Mouse (Mus musculus) kidney, adult 2 months (tissue): Measurements from ENCODE around the gene Bmpr1a.

Experiments used
- CTCF ChIP-seq: fragments of 200-500 bp; conservative IDR thresholded peaks from 2 replicates; pipeline ENCODE4 v1.5.1; 2011; ENCODE audit warnings: low read depth, mild to moderate bottlenecking, control low read depth, low read length, moderate library complexity, mixed read lengths; ENCODE audit not compliant: insufficient read depth, insufficient read length
- POLR2A ChIP-seq: fragments of 200-500 bp; IDR thresholded peaks from one replicate; pipeline ENCODE4 v1.6.1; 2011; ENCODE audit warnings: low read depth, low read length, control low read depth

GRCm38 (mm10) chr14:34375941-34376340 is 127.2 kb downstream of the Bmpr1a start:
- TF ChIP-seq POLR2A (no peak), CTCF (no peak)
